Mouse (Mus musculus) intestine, embryonic 15.5 days (tissue): ENCODE data around the gene Clec2d. TPM values are rescaled to one million over a fixed set of nuclear protein-coding genes. Genes with fewer than 3 reads are reported as not detected.
A peak's percentile ranks its signal among the peaks of the same experiment; 100 is the strongest.

ENCODE experiments used
- ATAC-seq: fragments of 200-750 bp; cut with Nextera tagmentation; 2 replicates; pipeline ENCODE4 v1.8.0; 2017; ENCODE audit warnings: moderate TSS enrichment, moderate library complexity
- H3K27ac ChIP-seq: fragments of 300-500 bp; sonication (generic); 2 replicates; pipeline ENCODE4 v1.5.1; 2015; ENCODE audit warnings: mild to moderate bottlenecking, inconsistent platforms
- H3K27me3 ChIP-seq: fragments of 300-500 bp; sonication (generic); replicated peaks from 2 replicates; pipeline ENCODE4 v1.6.1; 2015; ENCODE audit warnings: inconsistent platforms
- H3K36me3 ChIP-seq: fragments of 300-500 bp; sonication (generic); 2 replicates; pipeline ENCODE4 v1.6.1; 2015; ENCODE audit warnings: inconsistent platforms
- H3K4me1 ChIP-seq: fragments of 300-500 bp; sonication (generic); replicated peaks from 2 replicates; pipeline ENCODE4 v1.6.1; 2015; ENCODE audit warnings: inconsistent platforms
- H3K4me2 ChIP-seq: fragments of 300-500 bp; sonication (generic); replicated peaks from 2 replicates; pipeline ENCODE4 v1.6.1; 2015; ENCODE audit warnings: mild to moderate bottlenecking, inconsistent platforms
- H3K4me3 ChIP-seq: fragments of 300-500 bp; sonication (generic); replicated peaks from 2 replicates; pipeline ENCODE4 v1.5.1; 2015; ENCODE audit warnings: inconsistent platforms
- H3K9ac ChIP-seq: fragments of 300-500 bp; sonication (generic); 2 replicates; pipeline ENCODE4 v1.6.1; 2015; ENCODE audit warnings: inconsistent platforms
- H3K9me3 ChIP-seq: fragments of 300-500 bp; sonication (generic); 2 replicates; pipeline ENCODE4 v1.6.1; 2016; ENCODE audit warnings: inconsistent platforms
- WGBS: fragments of 180-500 bp; shearing (Covaris S2); methylation state at CpG from one replicate; pipeline ENCODE4 v1.1.7; 2015; 5-methylcytosine and 5-hydroxymethylcytosine counted together
- polyA plus RNA-seq: library from polyadenylated mRNA; unstranded; fragments of >200 nt; fragmentation: Nextera tagmentation; extraction: Ambion mirVana; gene quantifications from 2 replicates; pipeline ENCODE4 v1.2.1, GENCODE M21; 2015

The Clec2d gene
- polyA plus RNA-seq, 1 experiment from 2014 or later: 0.80 TPM

DNA sequence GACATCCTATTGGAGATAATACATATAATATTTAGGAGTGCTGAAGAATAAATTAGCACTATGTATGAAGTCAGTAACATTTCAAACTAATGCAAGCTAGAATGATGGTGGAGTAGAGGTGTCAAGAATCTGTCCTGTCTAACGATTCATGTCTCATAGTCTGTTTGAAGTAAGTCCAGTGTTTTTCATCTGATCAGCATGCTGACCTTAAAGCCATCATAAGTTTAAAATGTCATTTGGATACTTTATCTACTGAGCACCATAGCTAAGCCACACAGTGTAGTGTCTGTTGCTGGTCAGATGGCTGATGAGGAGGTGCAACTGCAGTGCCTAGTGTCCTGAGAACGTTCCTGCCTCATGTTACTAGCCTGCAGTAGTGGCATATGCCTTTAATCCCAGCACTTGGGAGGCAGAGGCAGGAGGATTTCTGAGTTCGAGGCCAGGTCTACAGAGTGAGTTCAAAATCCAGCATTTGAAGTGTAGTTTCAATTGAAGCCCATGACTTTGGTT is 36.4 kb downstream of the Clec2d start:
- no peak overlapping the region for H3K4me2 ChIP-seq
- ATAC-seq: no peak
- no peaks in the 10 kb centered on the region for H3K36me3 ChIP-seq
- H3K4me1 ChIP-seq: peaks cover 15% of the 10 kb centered on the region; the same call in 1 of the 2 replicates
- H3K9me3 ChIP-seq: no peaks in the 10 kb centered on the region
- WGBS: 85% methylated on average over 3 of the region's 3 CpGs
- H3K27ac ChIP-seq: no peak overlapping the region
- H3K4me3 ChIP-seq: no peak overlapping the region
- H3K27me3 ChIP-seq: no peaks in the 10 kb centered on the region
- no peak overlapping the region for H3K9ac ChIP-seq

DNA sequence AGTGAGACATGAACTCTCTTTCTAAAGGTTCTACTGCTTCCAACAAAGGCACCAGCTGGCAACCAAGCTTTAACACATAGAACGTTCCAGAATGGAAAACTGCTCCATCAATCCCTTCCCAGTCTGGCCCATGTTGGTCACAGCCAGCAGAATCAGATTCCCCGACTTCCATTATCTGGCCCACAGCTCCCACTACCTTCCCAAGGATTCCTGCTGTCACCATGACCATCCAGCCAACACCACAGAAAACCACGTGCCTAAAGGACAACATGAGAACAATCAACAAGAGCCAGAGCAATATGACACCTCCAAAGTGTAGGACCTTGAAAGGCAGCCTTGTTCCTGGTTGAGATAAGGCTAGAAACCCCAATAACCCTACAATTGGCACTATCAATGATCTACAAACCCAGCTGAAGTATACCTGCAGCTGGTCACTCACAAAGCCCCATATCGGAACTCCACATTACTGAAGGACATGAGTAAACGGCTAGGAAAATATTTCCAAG is 37.8 kb downstream of the Clec2d start:
- Histone ChIP-seq H3K4me1 (peaks cover 15% of the 10 kb centered on the region; the same call in 1 of the 2 replicates), H3K9ac (no peak overlapping the region), H3K4me2 (no peak overlapping the region), H3K27ac (no peak overlapping the region), H3K27me3 (no peaks in the 10 kb centered on the region), H3K36me3 (no peaks in the 10 kb centered on the region), H3K9me3 (no peaks in the 10 kb centered on the region), H3K4me3 (no peak overlapping the region)
- WGBS: 74% methylated on average over 5 of the region's 5 CpGs
- ATAC-seq: no peak

GRCm38 (mm10) chr6:129219897-129220517 is 39.6 kb downstream of the Clec2d start:
- H3K9ac ChIP-seq: no peak overlapping the region
- ATAC-seq: no peak
- no peaks in the 10 kb centered on the region for H3K27me3 ChIP-seq
- H3K36me3 ChIP-seq: no peaks in the 10 kb centered on the region
- WGBS: 68% methylated on average over 3 of the region's 3 CpGs
- H3K9me3 ChIP-seq: no peaks in the 10 kb centered on the region
- no peak overlapping the region for H3K4me3 ChIP-seq
- peaks cover 11% of the 10 kb centered on the region; the same call in 1 of the 2 replicates for H3K4me1 ChIP-seq
- H3K4me2 ChIP-seq: no peak overlapping the region
- no peak overlapping the region for H3K27ac ChIP-seq

GRCm38 (mm10) chr6:129221053-129221452 is 40.6 kb downstream of the Clec2d start:
- WGBS: 90% methylated on average over 1 of the region's 1 CpGs
- H3K9ac ChIP-seq: no peak overlapping the region
- no peak for ATAC-seq

GRCm38 (mm10) chr6:129222188-129222800 is 41.9 kb downstream of the Clec2d start:
- Histone ChIP-seq H3K9ac (no peak overlapping the region), H3K4me1 (0 out of 2 replicates have a peak, but pooled peaks cover 4% of the 10 kb centered on the region), H3K27ac (no peak overlapping the region), H3K4me3 (no peak overlapping the region), H3K4me2 (no peak overlapping the region), H3K27me3 (no peaks in the 10 kb centered on the region), H3K9me3 (no peaks in the 10 kb centered on the region), H3K36me3 (no peaks in the 10 kb centered on the region)
- WGBS: 68% methylated on average over 3 of the region's 3 CpGs
- ATAC-seq: no peak

More at GRCm38 (mm10) chr6:129221053-129221452, 40.6 kb downstream of the Clec2d start:
- no peak overlapping the region for H3K27ac ChIP-seq
- H3K4me3 ChIP-seq: no peak overlapping the region
- no peaks in the 10 kb centered on the region for H3K9me3 ChIP-seq
- H3K27me3 ChIP-seq: no peaks in the 10 kb centered on the region
- H3K4me2 ChIP-seq: no peak overlapping the region
- H3K4me1 ChIP-seq: peaks cover 4% of the 10 kb centered on the region; the same call in 1 of the 2 replicates
- no peaks in the 10 kb centered on the region for H3K36me3 ChIP-seq

DNA sequence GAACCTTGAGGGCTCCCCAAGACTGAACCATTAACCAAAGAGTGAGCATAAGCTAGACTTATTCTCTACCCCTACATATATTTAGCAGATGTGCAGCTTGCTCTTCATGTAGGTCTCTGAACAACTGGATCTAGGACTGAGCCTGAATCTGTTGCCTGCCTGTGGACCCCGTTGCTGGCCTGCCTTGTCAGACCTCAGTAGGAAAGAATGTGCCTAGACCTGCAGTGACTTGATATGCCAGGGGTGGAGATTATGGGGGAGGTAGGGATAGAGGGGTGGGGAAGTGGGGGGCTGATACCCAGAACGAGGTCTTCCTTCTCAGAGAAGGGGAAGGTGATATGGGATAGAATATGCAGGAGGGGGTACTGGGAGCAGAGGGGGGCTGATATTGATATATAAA is 43.2 kb downstream of the Clec2d start:
- H3K9ac ChIP-seq: no peak overlapping the region
- no peak for ATAC-seq
- no peaks in the 10 kb centered on the region for H3K36me3 ChIP-seq
- no peak overlapping the region for H3K4me2 ChIP-seq
- H3K4me3 ChIP-seq: no peak overlapping the region
- no peaks in the 10 kb centered on the region for H3K27me3 ChIP-seq
- WGBS: 65% methylated on average over 2 of the region's 2 CpGs
- no peak overlapping the region for H3K27ac ChIP-seq
- H3K4me1 ChIP-seq: no peaks in the 10 kb centered on the region
- no peaks in the 10 kb centered on the region for H3K9me3 ChIP-seq

DNA sequence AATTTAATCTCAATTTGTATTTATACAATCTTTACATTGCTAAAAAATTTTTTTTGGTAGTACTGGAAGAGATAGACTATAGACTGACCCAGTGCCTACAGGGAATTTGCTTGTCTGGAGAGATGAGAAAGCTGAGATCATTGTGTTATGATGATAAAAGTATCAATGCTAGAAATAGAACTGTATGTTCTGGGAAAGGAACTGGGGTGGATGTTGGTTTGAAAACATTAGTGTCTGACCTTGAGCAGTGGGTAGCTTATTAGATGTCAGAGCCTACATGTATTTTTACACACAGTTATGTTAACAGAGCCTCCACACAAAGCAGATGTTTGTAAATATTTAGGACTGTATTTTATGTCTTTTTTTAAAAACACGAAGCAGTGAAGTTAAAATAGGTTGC is 43.7 kb downstream of the Clec2d start:
- 69% methylated on average over 1 of the region's 1 CpGs for WGBS
- no peak for ATAC-seq
- Histone ChIP-seq H3K4me3 (no peak overlapping the region), H3K9me3 (no peaks in the 10 kb centered on the region), H3K4me2 (no peak overlapping the region), H3K36me3 (no peaks in the 10 kb centered on the region), H3K4me1 (no peaks in the 10 kb centered on the region), H3K9ac (no peak overlapping the region), H3K27me3 (no peaks in the 10 kb centered on the region), H3K27ac (no peak overlapping the region)

DNA sequence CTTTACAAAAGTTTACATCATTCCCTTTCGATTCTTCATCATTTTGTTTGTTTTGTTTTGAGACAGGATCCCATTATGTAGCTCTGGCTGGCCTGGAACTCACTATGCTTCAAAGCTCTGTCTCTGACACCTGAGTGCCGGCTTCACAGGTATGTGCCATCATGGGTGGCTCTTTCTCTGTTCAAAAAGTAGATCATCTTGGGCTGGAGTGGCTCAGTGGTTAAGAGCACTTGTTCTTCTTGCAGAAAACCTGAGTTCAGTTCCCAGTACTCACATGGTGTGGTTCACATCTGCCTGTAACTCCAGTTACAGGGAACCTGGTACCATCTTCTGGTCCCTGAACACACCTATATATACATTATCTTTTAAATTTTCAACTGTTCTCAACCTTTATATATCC is 44.7 kb downstream of the Clec2d start:
- WGBS: 77% methylated on average over 2 of the region's 2 CpGs
- Histone ChIP-seq H3K27ac (no peak overlapping the region), H3K36me3 (no peaks in the 10 kb centered on the region), H3K9me3 (no peaks in the 10 kb centered on the region), H3K4me2 (no peak overlapping the region), H3K27me3 (no peaks in the 10 kb centered on the region), H3K9ac (no peak overlapping the region), H3K4me3 (no peak overlapping the region), H3K4me1 (no peaks in the 10 kb centered on the region)
- no peak for ATAC-seq

DNA sequence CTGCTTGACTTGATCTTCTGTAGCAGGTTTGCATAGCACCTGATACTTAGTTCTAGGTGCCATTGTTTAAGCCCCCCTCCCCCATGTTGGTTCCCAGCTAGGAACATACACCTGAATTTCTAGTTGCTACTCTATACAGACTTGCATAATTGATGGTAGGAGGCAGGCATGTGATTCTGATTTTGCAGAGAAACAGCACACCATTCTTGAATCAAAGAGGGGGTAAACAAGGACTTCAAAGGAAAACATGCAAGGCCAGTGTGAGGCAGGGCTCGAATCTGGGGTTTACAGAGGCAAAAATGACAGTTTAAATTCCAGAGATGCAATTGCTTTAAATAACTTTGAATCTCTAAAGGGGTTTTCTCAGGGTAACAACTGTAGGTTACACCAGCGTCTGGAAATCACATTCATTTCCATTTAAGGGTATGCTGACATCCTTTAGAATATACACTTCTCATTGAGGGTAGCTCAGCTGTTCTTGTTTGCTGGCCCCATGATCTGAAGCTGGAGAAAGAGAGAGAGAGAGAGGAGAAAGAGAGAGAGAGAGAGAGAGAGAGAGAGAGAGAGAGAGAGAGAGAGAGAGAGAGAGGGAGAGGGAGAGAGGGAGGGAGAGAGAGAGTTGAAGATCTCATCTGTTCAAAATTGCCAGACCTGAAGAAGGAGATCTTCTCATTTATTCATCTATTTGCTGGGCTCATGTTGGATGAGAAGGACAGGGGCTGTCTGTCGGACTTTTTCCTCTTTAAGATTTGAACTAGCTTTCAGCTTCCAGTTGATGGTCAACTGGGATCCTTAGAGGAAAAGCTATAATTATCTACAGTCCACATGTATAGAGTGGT is 48.7 kb downstream of the Clec2d start:
- Histone ChIP-seq H3K4me3 (no peak overlapping the region), H3K27me3 (no peaks in the 10 kb centered on the region), H3K9me3 (no peaks in the 10 kb centered on the region), H3K36me3 (no peaks in the 10 kb centered on the region), H3K9ac (no peak overlapping the region), H3K4me2 (no peak overlapping the region), H3K4me1 (peaks cover 9% of the 10 kb centered on the region; the same call in 1 of the 2 replicates), H3K27ac (peak overlapping the region; percentile 93)
- ATAC-seq: peak; percentile 33; the same call in 1 of the 2 replicates
- WGBS: 35% methylated on average over 3 of the region's 3 CpGs

DNA sequence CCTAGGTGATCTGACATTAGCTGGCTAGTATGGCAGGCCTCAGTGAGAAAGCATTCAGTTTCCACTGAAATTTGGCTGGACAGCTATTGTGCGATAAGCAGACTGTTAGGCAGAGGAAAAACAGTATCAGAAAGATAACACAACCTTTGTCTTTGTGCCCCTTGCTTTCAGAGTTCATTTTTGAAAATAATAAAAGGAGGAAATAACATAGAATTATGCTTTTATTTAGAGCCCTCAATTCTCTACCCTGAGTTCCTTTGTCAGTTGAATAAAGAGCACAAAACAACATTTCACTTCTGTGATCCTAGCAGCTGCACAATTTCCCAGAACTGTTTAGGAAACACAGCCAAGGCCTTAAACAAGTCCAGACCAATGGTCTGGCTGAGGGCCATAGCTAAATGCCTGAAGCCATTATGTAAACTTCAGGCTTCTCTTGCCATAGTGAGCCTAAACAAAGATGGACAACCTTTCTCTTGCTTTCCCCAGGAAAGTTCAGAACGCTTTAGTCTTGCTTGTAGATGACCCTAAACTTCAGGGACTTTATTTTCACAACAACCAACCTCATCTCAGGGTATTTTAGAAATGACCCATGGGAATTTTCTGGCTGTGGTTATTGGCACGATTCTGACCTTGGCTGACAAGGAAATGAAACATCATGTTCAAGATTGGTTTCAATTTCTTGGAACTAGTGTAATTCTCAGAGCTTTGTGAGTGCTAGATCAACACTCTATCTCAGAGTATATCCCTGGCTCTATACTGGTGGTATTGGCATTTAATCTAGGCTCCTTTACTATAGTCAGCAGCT is 49.6 kb downstream of the Clec2d start:
- Histone ChIP-seq H3K27ac (peak overlapping the region; percentile 93), H3K9ac (no peak overlapping the region), H3K4me1 (peaks cover 13% of the 10 kb centered on the region; the same call in 1 of the 2 replicates)

GRCm38 (mm10) chr6:129232005-129232841 is 51.8 kb downstream of the Clec2d start:
- Histone ChIP-seq H3K9ac (no peak overlapping the region), H3K27me3 (no peaks in the 10 kb centered on the region), H3K4me3 (no peak overlapping the region), H3K27ac (0 out of 2 replicates have a peak overlapping the region, but pooled peaks have one; percentile 27), H3K9me3 (no peaks in the 10 kb centered on the region), H3K4me1 (peaks cover 17% of the 10 kb centered on the region; the same call in 1 of the 2 replicates), H3K4me2 (no peak overlapping the region), H3K36me3 (no peaks in the 10 kb centered on the region)
- no peak for ATAC-seq
- WGBS: 68% methylated on average over 5 of the region's 5 CpGs

More for the DNA sequence above, 49.6 kb downstream of the Clec2d start:
- no peak overlapping the region for H3K4me2 ChIP-seq
- peak; percentile 85 for ATAC-seq
- 41% methylated on average over 3 of the region's 3 CpGs for WGBS
- H3K4me3 ChIP-seq: no peak overlapping the region
- no peaks in the 10 kb centered on the region for H3K36me3 ChIP-seq
- no peaks in the 10 kb centered on the region for H3K9me3 ChIP-seq
- H3K27me3 ChIP-seq: no peaks in the 10 kb centered on the region
